Mouse (Mus musculus): ENCODE measurements at regions not wholly inside any gene's neighbourhood (a gene's known extent, or its start where the extent isn't known, plus 50 kb on each side); places are given as distances from the start of the nearest gene placed in this dataset.

DNA sequence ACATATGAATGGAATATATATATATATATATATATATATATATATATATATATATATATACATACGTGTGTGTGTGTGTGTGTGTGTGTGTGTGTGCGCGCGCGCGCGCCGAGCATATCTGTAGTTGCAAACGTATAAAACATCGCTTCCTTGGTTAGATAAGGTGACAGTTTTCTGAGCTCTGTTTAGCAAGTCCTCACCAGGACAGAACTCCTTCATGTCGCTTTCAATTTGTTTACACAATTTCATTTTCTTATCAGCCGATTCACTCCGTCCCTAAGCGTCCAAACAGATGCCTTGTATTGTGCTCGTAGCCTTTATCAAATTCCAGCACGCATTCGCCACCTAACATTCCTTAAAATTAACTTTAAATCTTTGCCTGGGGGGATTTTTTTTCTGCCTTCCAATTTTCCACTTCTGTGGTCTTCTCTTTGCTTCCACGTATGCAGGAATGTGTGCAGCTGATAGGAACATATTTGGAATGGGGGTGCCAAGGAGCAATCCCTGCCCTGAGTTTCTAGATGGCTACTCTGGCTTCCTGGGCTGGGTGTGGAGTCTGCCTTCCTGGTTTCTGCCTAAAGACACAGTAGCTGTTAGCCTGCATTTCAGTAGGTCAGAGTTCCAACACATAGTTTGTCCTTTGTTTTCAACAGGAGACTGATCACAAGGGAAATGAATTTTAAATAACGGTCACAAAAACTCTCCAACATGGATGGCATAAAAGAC lies 575.7 kb downstream of the Robo2 start:
- no peak for DNase-seq (ENCODE audit: low spot score in 2 of 2)

DNA sequence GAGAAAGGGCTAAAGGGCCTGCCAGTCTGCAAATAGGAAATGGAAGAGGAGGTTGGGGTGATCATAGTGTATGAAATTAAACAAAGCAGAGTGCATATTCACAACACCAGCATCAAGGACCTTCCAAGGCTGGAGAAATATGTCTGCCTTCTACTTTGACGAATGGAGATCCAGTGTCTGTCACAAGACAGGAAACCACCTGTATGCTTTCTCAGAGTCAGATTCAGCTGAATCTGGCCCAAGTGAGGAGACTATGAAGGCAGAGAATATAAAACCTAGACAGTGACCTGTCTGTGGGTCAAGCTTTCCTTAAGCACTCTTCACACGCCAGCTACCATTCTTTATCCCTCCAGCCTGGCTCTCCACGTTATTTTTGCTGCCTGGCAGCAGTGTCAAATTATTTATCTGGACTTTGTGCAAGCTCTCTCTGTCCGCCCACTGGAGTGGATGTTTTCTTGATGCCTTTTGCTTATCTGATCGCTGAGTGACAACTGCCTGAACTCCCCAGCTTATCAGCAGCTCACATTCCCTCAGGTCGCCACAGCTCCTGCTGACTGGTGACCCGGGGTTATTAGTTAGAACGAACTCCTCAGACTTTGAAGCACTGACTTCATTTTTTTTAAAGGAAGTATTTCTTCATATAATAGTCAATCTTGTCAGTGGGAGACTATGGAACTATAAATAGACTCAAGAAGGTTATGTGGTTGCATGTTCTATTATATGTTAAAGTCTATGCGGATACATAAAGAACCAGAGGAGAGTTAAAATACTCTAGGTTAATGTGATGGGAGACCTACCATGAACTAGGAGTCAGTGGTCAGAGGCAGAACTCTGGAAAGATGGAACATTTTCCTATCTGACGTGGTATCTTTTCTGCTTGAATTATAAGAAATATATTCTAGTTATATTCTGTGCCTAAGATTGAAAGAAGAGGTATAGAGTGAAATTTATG lies 590.0 kb downstream of the Robo2 start:
- no peak for DNase-seq (ENCODE audit: low spot score in 2 of 2)

- DNase-seq (ENCODE audit: low spot score in 2 of 2), result no peak
Observed at GRCm38 (mm10) chr16:73804572-73804971, 607.1 kb downstream of the Robo2 start.

DNA sequence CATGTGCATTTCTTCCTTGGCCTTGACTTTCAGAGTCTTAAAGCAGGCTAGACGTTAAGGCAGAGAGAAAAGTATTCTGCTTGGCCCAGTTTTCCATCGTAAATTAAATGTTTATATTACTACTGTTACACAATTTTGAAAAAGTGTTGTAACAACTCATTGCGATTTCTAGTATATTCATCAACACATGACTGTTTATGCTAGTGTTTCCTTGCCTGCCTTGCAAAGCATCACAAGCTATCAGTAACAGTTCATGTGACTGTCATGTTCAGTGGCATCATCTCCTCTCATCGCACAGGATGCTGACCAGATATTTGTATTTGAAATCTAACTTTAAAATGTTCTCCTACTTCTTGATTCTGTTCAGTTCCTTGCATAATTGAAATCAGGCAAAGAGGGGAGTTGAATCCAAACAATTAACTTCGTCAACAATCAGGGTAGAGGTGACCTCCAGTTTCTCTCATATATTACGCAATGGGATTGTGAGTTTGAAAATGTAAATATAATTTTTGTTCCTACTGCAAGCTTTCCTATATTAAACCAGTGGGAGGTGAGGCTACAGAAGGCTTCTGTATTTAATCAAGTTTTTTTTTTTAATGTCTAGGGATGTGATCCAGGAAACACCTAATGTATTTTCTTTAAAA lies 615.0 kb downstream of the Robo2 start:
- no peak for DNase-seq (ENCODE audit: low spot score in 2 of 2)

GRCm38 (mm10) chr16:73785074-73785438 lies 626.6 kb downstream of the Robo2 start:
- DNase-seq (ENCODE audit: low spot score in 2 of 2), result no peak

DNA sequence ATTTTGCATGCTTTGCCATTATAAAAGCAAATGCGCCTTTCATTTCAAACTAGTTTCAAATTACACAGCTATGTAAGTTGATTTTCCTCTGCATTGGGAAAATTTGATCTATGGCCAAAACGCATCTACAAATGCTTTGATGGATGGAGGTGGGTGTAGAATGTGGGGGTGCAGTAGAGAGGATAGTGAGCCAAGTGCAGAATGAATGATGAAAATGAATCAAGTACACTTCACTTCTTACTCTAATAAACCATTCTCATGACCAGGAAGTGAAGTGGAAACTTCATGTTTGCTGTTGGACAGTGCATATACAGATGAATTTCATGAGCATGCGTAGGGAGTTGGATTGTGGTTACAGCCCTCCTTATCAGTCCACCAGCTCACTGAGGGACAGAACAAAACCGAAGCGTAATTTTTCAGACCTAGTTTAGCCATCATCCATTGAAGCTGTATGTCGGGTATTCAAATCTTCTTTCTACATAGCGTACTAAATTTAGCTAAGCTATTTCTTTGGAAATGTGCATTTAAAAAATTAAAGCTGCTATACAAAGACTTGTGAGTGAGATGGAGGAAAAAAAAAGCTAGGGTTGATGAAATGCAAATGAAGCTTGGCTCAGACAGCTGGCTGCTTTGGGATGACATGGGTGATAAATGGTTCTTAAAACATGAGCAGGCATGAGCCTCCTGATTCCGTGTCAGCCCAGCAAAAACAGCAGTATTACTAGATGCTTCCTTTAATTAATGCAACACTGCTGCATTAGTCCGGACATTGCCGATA lies 627.1 kb downstream of the Robo2 start:
- DNase-seq (ENCODE audit: low spot score in 2 of 2), result no peak

- DNase-seq (ENCODE audit: low spot score in 2 of 2), result no peak
Observed at GRCm38 (mm10) chr16:73772454-73772853, 639.2 kb downstream of the Robo2 start.

DNA sequence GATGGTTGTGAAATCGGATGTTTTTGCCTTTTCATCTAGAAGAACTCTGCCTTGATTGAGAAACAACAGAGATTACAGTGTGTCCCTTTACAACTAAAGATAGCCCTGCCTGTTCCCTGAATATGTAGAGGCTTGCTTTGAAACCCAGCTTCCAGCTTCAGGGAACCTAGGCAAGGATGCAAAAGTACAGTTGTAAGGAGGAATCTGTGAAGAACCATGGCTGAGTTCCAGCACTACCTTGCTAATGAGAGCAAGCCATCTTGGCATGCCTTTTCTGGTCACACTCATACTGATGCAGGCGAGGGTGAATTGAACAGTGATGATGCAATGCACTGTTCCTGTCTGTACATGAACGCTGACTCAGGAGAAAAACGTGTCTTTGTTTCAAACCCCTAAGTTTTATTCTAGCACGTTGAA lies 641.2 kb downstream of the Robo2 start:
- DNase-seq (ENCODE audit: low spot score in 2 of 2), result no peak

- DNase-seq (ENCODE audit: low spot score in 2 of 2), result no peak
Observed at GRCm38 (mm10) chr16:73769729-73770128, 641.9 kb downstream of the Robo2 start.

DNA sequence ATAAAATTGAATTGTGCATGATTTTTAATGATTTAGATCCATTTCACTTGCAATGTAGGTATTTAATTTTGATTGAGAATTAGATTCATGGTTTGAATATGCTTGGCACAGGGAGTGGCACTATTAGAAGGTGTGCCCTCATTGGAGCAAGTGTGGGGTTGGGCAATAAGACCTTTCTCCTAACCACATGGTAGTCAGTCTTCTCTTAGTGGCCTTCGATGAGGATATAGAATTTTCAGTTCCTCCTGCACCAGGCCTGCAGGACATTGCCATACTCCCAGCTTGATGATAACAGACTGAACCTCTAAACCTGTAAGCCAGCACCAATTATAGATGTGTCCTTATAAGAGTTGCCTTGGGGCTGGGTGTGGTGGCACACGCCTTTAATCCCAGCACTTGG lies 642.9 kb downstream of the Robo2 start:
- DNase-seq (ENCODE audit: low spot score in 2 of 2), result no peak

DNA sequence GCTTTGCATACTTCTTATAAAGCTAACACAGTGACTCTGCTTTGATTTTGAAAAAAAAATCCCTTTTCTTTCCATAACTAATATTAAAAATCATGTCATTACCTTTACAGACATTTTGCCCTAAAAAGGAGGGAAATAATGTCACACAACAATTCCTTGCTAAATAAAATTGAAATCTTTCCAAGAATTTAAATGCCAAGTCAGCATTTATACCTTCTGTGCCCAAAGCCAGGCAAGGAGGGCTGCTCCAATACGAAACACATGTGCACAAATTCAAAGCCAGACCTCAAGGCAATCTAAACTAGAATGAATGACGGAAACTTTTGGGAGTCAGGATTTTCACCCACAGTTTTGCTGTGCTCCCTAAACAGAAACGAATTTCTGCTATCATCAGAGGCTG lies 646.4 kb downstream of the Robo2 start:
- no peak for DNase-seq (ENCODE audit: low spot score in 2 of 2)

GRCm38 (mm10) chr16:73760921-73761320 lies 650.7 kb downstream of the Robo2 start:
- DNase-seq (ENCODE audit: low spot score in 2 of 2), result no peak

DNA sequence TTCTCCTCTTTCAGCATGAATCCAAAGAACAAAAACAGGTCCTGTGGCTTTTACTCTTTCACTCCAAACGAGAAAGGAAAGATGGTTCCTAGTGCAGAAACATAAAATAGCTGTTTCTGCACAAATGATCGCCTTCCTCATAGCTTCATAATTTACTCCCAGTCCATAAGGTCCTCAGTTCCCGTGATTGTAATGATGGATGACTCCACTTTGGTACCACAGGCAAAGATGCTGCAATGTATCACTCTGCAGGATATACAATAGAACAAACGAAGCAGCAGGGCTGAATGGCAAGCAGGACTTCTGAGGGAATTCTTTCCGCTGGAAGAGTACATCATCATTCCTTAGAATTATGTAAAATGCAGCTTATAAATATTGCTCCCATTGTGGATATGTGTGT lies 652.8 kb downstream of the Robo2 start:
- DNase-seq (ENCODE audit: low spot score in 2 of 2), result no peak

DNA sequence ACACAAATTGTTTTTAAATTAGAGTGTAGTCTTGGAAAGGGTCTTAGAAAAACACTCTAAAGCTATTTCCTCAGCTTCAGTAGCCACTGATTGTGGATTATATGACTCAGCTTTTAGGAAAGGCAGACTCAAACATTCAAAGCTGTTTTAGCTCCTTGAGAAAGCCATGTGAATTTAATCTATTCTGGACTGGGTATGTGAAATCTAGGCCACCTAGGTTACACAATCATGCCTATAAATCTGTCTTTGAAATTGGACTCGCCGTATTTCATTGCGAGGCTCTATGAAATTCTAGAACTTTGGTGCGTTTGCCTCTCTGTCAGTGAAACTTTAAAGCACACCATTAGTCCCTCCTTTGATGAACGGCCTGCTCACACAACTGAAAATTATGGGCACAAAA lies 657.3 kb downstream of the Robo2 start:
- DNase-seq (ENCODE audit: low spot score in 2 of 2), result no peak

- no peak for DNase-seq (ENCODE audit: low spot score in 2 of 2)
Observed at GRCm38 (mm10) chr16:73728297-73728696, 683.3 kb downstream of the Robo2 start.

DNA sequence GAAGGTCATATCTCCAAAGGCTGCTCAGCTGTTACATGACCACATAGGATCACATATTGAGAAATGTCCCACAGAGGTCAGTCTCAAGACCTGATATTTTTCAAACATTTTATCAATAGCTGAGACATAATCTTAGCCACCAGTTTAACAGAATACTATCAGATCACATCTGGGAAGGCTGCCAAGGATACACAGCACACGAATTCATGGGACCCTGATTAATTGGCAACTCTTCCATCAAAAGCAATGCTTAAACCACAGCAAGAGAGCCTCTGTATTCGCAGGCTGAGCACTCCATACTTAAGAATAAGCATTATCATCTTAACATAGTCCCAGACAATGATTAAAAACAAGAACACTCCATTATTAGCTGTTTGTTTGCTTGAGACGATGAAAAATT lies 691.9 kb downstream of the Robo2 start:
- DNase-seq (ENCODE audit: low spot score in 2 of 2), result no peak

DNA sequence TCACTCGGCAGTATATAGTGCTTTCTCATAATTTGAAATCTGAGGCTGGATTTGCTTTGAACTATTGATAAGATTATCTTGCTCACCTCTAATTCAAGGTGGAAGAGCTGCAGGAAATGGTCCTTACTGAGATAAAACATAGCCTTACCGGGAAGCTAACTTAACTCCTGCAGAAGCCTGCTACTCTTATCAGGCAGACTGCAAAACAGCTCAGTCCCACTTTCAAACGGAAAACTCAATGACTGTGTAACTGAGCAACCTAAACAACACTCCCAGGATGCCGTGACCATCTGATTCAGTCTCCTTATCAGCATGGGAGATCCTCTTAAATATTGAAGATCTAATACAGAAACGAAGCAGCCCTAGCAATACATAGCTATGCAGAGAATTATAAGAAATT lies 695.3 kb downstream of the Robo2 start:
- DNase-seq (ENCODE audit: low spot score in 2 of 2), result no peak

DNA sequence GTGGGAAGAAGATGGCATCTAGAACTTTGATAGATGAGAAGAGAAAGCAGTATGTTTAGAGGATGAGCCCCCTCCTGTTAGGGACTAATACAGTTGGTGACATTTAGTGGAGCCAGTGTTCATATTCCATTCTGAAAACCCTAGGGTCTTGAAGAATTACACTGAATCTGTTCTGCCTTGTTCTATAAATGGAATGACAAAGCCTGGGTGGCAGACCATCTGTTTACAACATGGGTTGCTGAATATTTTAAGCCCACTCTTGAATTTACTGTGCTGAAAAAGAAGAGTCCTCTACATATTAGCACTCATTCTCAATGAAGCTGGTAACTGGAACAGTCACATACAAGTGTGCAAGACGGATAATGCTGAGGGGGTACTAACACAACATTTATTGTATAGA lies 704.6 kb downstream of the Robo2 start:
- no peak for DNase-seq (ENCODE audit: low spot score in 2 of 2)

GRCm38 (mm10) chr16:73689274-73689673 lies 722.4 kb downstream of the Robo2 start:
- DNase-seq (ENCODE audit: low spot score in 2 of 2), result no peak

DNA sequence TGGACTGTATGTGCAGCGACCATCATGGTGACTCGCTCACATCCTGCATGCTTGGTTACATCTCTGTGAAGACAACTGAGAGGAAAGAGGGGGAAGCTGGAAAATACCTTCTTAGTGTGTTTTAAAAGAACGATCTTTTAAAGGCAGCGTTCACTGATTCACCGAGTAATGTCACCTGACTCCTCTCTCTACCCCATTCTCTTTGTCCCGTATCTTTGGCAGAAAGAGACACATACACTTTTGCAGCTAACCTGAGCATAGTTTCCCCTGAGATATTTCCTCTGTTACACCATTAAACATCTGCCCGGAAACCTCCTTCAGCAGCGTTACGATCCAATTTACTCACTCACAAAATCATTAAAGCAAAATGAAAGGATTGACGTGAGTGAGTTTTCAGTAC lies 731.8 kb downstream of the Robo2 start:
- no peak for DNase-seq (ENCODE audit: low spot score in 2 of 2)

- DNase-seq (ENCODE audit: low spot score in 2 of 2), result no peak
Observed at GRCm38 (mm10) chr16:73670516-73670915, 741.1 kb downstream of the Robo2 start.
